Mouse (Mus musculus) retina, adult 2 months (tissue): Measurements from ENCODE around the gene Phactr1.

Source experiments
- DNase-seq: peaks from one replicate; pipeline ENCODE4 v3.0.0-alpha.2; 2012; ENCODE audit warnings: low read depth, low spot score

Phactr1 gene

DNA sequence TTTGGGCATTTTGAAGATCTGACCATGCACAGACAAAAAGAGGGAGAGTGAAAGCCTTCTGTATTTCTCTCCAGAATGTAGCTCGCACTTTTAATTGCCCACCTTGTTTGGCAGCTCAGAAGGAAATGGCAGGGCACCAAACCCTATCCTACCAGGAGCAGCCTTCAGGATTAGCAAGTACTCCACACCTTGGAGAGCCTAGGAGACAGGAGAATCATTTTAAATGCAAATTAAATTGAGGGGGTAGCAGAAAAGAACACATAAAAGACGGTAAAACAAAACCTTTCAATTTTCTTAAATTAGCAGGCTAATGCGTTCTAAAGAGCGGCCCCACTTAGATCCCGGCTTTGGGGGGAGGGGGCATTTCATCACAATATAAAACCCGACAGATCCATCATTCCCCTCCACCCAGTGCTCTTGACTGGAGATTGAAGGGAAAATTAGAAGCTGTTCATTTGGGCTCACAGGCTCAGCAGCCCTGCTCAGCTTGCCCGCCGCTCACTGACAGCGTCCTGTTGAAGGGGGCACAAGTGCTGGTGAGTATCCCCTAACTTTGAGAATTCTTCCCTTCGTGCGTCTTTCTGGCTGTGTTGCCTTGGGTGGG, at the start of gene Phactr1:
Gene Phactr1 (plus strand): TSS at position 233 of the 604 bp plus-strand sequence.
- no peak for DNase-seq

DNA sequence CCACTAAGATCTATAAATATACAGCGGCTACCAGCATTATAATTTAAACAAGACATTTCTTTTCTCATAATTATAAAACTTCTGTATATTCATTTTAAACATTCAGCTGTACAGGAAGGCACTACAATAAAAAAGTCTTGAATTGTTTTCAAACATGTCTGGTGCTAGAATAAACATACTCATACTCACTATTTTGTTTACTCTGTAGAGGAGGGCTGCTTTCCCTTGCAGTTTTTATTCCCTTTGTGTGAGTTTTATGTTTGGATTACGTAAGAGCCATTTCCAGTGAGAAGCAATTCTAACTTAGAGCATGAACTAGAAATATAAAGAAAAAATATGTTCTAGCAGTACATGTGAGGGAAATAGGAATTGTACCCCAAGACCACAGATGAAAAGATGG, 45.5 kb upstream of the Phactr1 start:
- DNase-seq, result no peak

DNA sequence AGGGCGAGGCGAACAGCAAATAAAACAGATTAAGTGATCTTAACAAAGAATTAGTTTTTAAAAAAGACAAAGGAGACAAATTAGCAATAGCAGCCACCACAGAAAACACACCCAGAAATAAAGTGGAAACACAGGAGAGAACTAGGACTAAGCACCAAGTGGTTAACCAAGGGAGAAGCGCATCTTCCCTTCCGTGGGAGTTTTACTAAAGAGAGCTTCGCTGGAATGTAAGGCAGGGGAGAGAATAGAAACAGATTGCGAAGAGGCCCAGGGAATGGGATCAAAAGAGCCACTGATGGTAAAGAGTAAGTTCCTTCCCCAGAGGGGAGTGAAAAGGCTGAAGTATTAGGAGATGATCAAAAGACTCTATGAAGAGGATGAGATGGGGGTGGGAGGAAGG, 30.2 kb upstream of the Phactr1 start:
- no peak for DNase-seq

DNA sequence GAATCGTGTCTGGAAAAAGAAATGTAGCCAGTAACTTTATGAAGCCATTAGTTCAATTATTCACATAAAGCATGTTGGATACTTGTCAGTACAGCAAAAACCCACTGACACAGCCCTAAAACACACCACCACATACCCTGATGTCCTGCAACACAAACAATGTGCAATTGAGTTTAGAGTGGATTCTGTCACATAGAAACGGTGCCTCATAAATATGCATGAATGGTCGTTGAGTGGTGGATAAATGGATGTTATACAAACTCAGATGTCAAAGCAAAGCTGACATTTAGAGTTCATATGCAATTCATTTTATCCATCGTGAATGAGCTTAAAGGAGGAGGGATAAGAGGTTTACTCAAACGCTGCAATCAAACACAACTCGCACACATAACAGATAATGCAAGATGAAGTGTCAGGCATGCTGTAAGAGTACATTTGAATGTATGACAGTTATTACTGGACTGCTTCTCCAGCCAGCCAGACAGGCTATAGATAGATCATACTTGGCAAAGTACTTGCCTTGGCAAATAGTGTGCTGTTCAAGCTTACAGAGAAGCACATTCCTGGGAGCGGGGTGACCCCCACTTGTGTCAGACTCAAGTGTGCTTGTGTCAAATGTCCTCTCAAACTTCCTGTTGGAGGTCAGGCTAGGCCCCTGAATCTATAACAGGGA, 23.6 kb upstream of the Phactr1 start:
- no peak for DNase-seq

DNA sequence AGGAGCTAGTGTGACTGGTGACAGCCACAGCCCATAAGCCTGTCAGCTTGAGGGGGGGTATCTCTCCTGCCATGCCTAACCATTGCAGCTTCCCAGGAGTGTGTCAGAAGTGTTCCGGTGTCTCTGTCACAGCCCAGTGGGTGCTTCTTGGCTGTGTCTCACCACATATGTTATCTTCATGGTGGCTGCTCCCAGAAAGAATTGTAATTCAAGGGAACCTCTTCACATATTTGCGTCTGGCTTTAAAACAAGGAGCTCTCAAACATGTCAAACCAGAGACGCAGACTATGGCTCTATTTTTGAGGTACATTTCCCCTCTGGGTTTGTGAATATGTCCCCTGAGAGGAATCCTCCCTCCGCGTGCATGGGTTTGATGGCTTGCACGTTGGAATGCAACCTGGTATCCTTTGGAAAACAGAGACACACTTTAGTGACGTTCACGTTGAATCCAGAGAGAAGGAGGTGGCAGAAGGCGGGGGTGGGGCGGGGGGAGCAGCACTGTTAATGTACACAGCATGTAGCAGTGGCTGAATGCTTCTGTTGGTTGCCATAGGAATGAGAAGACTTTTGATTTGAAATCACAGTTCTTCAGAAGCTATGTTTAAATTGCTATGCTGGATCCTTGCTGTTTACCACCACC, 8.7 kb upstream of the Phactr1 start:
- DNase-seq, result no peak

DNA sequence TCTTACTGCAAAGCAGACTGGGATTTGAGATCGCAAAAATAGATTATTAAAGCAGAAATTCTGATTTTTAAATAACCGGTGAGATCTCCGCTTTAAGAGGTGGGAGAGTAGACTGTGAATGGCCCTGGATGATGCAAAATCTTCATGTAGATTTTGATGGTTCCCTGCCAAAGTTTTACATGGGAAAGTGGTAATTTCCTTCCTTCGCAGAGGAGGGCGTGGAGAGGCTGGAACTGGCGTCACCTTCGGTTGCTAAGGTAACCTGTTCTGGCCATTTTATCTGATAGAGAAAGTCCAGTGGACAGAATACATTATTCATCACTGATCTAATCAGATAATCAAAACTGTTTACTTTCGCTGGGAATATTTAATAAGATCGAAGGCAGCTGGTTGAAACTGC, 876 bp downstream of the Phactr1 start:
- DNase-seq, result no peak

DNA sequence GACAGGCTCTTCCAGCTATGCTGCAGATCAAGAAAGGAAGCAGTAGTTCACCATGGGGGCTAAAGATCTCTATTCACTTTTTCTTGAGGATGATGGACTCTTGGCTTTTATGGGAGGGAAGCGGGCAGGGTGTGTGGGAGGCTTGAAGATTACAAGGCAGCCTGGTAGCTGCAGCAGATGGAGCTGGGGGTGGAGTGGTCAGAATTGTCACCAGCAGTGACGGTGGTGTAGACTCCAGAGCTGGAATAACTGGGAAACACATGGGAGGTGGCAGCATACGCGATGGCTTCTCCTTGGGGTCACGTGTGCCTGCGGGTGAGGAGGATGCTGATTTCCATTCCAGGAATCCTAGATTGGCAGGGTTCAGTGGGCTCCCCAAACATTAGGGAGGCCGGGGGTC, 3.8 kb downstream of the Phactr1 start:
- no peak for DNase-seq

DNA sequence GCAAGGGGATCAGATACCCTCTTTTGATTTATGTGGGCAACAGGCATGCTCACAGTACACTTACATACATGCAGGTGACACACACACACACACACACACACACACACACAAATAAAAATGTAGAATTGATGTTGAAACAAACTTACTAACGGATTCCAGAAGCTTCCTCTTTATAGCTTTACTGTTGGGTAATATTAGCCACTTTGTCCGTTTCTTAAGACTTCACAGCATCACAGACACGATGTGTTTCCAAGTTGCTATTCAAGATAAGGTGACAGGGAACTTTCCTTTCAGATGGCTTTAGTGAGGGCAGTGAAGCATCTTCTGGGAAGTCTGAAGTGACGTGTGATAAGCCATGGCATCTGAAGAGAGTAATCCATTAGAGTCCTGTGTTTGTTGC, 11.8 kb downstream of the Phactr1 start:
- DNase-seq, result no peak

DNA sequence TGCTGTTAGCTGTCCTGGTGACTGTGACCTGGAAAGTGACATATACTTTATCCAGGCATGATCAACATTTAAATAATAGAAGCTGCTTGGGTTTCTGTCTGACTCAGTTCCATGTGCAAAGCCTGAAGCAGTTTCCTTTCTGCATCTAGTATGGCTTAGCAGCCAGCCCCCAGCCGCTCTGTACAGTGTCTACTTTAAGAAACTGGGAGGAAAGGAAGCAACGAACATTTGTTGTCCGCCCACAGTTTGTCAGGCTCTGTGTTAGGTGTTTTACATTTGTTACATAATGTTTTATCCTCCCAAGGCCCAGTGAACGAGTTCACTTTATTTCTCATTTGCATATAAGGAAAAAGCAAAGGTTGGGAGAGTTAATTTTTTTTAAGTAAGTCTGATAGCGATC, 16.2 kb downstream of the Phactr1 start:
- DNase-seq, result no peak

DNA sequence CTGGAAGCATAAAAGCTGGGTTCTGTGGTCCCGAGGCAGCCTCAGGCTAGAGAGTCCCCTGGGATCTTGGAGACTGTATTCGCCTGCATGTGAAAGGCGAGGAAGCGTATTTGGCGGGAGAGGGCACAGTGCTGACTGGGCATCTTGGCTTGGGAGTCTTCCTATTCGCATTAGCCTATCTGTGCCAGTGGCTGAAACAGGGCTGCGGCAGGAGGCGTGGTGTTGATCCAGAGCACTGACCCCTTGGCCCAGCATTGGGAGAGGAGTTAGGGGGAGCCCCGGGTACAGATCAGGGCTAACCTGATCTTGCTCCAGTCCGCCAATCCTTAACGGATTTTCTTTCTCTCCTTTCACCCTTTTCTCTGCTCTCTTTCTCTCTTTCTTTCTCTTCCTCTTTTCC, 28.7 kb downstream of the Phactr1 start:
- no peak for DNase-seq

DNA sequence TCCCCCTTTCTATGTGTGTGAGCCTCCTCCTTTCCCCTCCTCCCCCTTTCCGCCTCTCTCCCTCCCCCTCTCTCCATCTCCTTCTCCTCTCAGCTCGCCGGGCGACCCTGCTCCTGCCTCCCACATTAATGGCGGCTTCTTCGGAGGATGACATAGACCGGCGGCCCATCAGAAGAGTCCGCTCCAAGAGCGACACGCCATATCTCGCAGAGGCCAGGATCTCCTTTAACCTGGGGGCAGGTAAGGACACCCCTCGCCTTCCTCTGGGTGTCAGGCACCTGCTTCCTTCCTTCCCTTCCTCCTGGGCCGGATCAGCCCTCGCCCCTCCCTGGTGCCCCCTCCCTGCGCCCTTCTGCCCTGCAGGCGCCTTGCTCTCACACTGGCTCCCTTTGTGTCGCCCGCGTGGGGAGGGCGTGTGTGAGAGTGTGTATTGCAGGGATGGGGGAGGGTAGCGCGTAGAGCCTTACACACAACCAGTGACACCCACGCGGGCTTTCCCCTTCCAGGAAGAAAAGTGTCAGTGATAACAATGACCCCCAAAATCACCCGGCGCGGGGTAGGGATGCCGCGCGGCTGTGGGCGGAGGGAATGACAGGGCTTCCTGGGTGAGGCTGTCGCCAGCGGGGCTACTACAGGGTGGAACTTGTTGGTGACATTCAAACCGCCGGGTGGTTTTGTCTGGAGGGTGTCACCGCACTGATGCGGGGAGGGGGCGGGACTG, 29.3 kb downstream of the Phactr1 start:
- peak; percentile 64 for DNase-seq

DNA sequence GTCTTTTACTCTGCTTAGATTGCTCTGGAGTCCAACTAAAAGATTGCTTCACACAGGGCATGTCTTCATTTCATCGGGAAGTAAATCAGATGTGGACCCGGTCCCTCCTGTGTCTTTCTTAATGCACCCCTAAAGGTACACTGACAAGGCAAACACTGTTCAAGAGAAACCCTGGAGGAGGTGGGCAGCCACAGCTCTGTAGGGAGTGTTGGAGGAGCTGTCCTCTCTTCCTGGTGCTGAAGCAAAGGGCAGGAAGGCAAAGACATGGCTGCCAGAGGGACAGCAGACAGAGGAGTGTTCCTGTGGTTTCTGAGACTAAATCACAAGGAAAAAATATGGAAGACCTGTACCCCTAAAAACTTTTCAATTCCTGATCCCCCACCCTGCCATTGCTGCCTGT, 31.1 kb downstream of the Phactr1 start:
- DNase-seq, result no peak

DNA sequence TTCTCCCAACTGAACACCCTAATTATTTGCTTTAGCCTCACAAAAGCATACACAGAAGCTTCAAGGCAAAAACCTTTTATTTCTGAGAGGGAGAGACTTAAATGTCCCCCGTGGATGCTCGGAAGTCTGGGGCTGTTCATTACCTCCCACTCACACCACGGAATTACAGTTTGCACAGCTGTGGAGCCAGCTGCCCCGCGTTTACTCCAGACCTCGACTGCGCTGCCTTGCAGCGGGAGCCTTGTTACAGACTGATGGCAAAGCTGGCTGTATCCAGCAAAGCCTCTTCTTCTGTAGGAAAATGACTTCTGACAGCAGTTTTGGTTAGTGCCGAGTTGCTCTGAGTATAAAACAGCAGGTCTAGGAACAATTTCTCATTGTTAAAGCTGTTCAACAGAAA, 39.0 kb downstream of the Phactr1 start:
- DNase-seq, result no peak

DNA sequence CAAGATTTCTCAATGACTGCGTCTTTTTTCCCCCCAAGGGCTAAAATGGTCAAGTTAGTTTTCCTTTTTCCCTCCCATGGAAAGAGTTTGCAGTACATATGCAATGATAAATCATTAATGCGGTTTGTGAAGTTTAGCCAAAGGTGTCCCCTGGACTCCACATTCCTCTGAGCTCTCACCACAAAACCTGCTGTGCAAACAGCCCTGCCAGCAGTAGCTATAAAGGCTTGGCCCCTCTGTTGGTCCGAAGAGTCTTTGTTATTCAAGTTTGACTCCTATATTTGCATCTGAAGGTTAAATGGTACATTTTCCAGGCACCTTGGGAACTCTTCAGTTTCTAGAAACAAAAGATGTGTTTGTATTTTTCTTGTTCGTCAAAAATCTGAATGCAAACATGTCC, 39.7 kb downstream of the Phactr1 start:
- DNase-seq, result no peak

DNA sequence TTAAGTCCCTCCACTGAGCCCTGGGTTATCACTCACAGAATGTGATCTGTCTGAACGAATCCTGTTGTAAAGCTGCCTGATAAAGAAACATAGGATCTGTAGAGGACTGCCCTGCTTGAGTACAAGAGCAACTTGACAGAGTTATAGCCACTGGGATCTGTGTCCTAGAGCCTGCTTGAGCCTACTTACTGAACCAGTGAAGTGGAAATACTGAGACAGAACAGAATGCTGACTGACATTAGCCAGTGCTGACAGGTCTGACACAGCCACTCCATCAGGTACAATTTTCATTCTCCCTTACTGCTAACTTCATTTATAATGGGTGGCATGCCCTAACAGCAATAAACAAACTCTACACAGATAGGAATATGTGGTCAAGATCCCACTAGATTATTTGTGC, 40.2 kb downstream of the Phactr1 start:
- DNase-seq, result no peak

DNA sequence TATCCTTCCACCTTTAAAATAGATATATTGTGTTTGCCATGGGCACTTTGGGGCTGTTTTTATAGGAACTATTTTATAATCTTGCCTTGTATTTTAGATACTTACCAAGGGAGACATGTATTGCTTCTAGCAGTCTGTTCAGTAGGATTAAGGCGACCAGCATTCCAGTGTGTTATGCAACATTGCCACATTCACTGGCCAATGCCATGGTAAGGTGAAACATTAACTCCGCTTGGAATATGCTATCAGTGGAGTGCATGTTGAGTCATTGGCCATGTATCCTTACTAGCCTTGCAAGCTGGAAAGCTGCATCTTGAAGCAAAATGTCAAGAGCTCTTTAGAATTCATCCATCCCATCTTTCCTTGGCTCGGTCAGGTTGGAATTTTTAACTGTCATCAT, 43.6 kb downstream of the Phactr1 start:
- no peak for DNase-seq

DNA sequence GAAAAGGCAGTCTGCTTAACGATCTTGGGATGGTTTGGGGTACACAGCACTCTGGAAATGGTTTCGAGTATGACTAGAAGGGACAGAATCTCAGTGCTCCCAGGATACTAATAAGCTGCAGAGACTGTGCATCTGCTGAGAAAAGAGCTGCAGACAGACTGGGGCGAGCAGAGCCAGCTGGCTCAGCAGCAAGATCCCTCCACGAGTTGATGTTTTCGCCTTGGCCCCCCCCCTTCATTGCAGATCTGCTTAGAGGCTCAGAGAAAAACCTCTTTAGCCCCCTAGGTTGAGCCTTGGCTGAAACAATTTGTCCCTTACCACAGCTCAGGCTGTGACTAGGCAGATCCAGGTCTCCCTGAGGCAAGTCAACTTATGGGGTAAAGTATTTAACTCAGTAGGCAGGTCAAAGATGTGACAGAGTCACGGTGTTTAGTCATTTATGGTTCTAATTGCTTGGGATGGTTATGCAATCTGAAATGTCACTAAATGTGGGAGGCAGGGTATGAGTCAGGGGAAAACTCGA, 45.3 kb downstream of the Phactr1 start:
- peak; percentile 43 for DNase-seq

DNA sequence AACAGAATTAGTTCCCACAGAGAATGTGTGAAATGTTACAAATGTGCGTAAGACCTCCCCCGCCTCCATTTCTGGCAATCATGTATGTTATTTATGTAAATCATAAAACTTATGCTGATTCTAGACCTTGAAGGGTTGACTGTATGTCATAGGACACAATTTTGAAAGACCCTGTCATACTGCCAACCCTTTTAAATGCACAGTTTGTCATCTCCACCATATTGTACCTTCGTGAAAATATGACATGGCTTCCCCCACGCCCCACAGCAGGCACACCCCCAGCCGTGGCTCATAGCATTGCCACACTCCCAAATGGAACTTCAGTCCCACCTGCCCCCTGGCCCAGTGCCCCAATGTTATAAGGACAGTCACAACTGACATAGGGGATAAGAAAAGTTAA, 57.1 kb downstream of the Phactr1 start:
- DNase-seq, result no peak

DNA sequence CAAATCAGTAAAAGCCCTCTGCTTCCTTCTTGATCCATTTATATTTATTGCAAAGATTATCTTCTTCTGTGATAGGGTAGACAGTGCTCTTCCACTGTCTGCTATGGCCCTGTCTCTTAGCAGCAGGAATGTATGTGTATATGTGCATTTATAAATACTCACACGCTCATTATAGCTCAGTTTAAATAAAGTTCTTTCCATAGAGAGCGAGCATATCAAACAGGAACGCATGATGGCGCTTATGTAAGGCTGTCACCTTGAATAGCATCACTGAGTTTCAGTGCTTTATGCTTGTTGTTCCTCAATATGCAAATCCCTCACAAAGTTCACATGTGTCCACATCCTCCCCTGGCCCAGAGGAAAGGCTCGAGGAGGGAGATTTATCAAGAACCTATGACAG, 57.7 kb downstream of the Phactr1 start:
- DNase-seq, result no peak

DNA sequence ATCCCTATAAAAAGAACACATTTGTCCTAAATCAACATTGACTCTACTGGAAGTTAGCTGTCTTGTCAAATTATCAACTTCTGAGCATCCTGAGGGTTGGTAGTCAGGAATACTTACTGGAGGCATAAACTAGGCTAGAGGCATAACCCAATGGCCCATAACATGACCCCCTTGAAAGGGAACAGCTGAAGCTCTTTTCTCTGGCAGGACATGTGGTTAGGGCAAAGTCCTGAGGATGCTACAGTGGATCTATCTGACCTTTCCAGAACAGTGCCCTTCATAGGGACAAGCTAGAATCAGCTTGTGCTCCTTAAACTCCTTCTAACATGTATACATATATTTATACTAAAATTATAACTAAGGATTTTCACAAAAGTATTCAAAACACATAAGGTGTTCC, 61.8 kb downstream of the Phactr1 start:
- DNase-seq, result no peak

DNA sequence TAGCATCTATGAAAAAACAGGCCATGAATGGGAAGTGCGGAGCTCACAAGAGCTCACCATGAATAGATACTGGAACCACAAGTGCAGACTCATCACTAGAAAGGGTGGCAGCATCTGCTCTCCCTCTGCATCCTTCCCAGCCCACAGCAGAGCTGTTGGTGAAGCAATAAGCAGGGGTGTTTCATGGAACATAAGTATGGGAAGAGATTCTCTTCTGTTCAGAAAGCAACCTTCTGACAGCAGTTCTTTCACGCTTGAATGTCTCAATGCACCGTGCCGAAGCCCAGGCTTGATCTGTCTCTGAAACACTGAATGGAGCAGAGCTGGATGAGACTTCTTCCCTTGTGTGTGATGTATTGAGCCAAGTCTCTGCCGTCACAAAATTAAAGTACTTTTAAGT, 64.0 kb downstream of the Phactr1 start:
- no peak for DNase-seq

DNA sequence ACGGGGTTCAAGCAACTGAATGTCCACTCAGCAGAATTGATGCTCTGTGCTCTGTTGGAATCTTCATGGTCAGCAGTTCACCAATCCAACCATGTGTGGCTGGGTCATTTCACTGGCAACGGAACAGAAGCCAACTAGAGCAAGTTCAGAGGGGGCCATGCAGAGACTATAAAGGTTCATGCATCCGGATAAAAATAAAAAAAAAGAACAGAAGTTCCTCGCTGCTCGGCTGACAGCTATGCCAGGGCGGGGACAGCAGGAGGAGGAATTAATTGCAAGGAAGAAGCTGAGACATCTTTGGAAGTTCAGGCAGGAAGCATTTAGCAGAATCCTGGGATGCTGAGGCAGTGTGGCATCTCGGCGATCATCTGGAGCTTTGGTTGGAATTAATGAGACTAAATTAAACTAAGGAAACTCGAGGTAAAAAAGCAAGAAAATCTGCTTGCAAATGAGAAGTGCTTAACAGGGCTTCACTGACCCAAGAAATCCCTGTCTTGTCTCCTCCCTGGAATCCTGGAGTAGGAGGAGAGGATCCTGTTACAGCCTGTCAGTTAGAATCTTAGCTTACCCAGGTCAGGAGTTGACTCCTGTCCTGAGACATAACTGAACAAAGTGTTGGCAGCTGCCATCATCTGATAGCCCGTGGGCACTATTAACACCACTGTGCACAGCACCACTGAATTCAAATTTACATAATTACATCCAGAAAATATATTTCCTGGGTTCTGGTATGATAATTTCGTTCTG, 77.4 kb downstream of the Phactr1 start:
- DNase-seq, result no peak
